In genomic region chr8:86484244-86484643, GRCm38 (mm10) we compare ENCODE assay signal across 19 mouse cellular contexts.
DNase-seq lines count a peak whose midpoint lies in the region; TF ChIP-seq lines count a peak whose summit lies in the region.
"Had no signal": no experiment of that assay in that cellular context is flagged by ENCODE, and none has a peak within 500 bp of the region (broad histone marks: within the 10 kb centered on the region; RNA-seq: fewer than 3 reads in every experiment).

No protein-coding gene starts in this region.

- peaks cover 2% of the 10 kb centered on the region for H3K27me3 ChIP-seq in CH12.LX (replicated peaks)
- H3K27me3 ChIP-seq in myocyte (ENCODE audit: control insufficient read depth, insufficient read depth, insufficient read length) = no peaks in the 10 kb centered on the region
- H3K27me3 ChIP-seq: embryonic facial prominence, embryonic 12.5 days; forebrain, embryonic 13.5 days; forebrain, embryonic 15.5 days had no signal

- DNase-seq in 3T3-L1 (ENCODE audit: low read depth, low spot score) (peak; percentile 52), CH12.LX (ENCODE audit: extremely low read depth) (no peak)
- DNase-seq in cerebellum, postnatal 14 days = no peak
- no peak for DNase-seq in lung, adult 18-20 months
- DNase-seq: adrenal gland, adult 8-10 months; adrenal gland, postnatal 14 days; adrenal gland, postnatal 36 days; B cell, adult 2 months; cerebellum, adult 11 months; cerebellum, adult 18-20 months; cerebellum, adult 8-10 months; cerebellum, adult 9-11 months; cerebellum, postnatal 25 days; forebrain, postnatal 0 days had no signal

- peaks cover 0 to 4% of the 10 kb centered on the region in 2 experiments; a peak in 2 of 4 replicates for H3K4me1 ChIP-seq in CH12.LX (ENCODE audit: control insufficient read depth in 1 of 2, insufficient read depth in 2 of 2)
- H3K4me1 ChIP-seq: embryonic facial prominence, embryonic 10.5 days; embryonic facial prominence, embryonic 12.5 days; forebrain, embryonic 13.5 days; forebrain, embryonic 15.5 days had no signal

- no peak overlapping the region for H3K27ac ChIP-seq in CH12.LX (ENCODE audit: insufficient read depth, low read depth)
- H3K27ac ChIP-seq: embryonic facial prominence, embryonic 10.5 days; embryonic facial prominence, embryonic 12.5 days; forebrain, embryonic 13.5 days; forebrain, embryonic 15.5 days had no signal

- no peak overlapping the region for H3K9ac ChIP-seq in CH12.LX (ENCODE audit: insufficient read depth, low read depth)
- H3K9ac ChIP-seq: embryonic facial prominence, embryonic 12.5 days; forebrain, embryonic 13.5 days; forebrain, embryonic 15.5 days; forebrain, postnatal 0 days had no signal

- H3K4me3 ChIP-seq in CH12.LX (replicated peaks in 1 of 3; ENCODE audit: low read depth in 2 of 3, low read length in 2 of 3, poor library complexity in 1 of 3) (no peak overlapping the region), myocyte (no peak overlapping the region)
- H3K4me3 ChIP-seq: embryonic facial prominence, embryonic 10.5 days; embryonic facial prominence, embryonic 12.5 days; forebrain, embryonic 13.5 days; forebrain, embryonic 15.5 days had no signal

- H3K4me2 ChIP-seq in CH12.LX (ENCODE audit: insufficient read depth, low read depth, poor library complexity, severe bottlenecking) = peak overlapping the region; percentile 5; the same call in 1 of the 2 replicates
- peak overlapping the region; percentile 15 for H3K4me2 ChIP-seq in myocyte (ENCODE audit: low read depth)
- H3K4me2 ChIP-seq: embryonic facial prominence, embryonic 12.5 days; forebrain, embryonic 13.5 days; forebrain, embryonic 15.5 days had no signal

- TF ChIP-seq POLR2A in CH12.LX (IDR thresholded peaks at IDR 0.05; ENCODE audit: low read depth, low read length) (no peak), myocyte (IDR thresholded peaks at IDR 0.05; ENCODE audit: insufficient read length, low read depth) (no peak)

- H3K79me2 ChIP-seq in CH12.LX (replicated peaks; ENCODE audit: control insufficient read depth, extremely low read depth, insufficient read depth, poor library complexity, severe bottlenecking) (no peaks in the 10 kb centered on the region), myocyte (ENCODE audit: control insufficient read depth, insufficient read depth) (no peaks in the 10 kb centered on the region)

- H3K36me3 ChIP-seq in CH12.LX (replicated peaks in 1 of 2; ENCODE audit: control insufficient read depth in 1 of 2, insufficient read depth in 1 of 2, low read length in 1 of 2) = no peaks in the 10 kb centered on the region
- H3K36me3 ChIP-seq in myocyte (ENCODE audit: control insufficient read depth, insufficient read depth) = no peaks in the 10 kb centered on the region
- H3K36me3 ChIP-seq: embryonic facial prominence, embryonic 10.5 days; embryonic facial prominence, embryonic 12.5 days; forebrain, embryonic 15.5 days had no signal

- dilution Hi-C loops in CH12.LX (cut with MboI; ENCODE audit: extremely low pct_ligation_motif_present, extremely low pct_unique_long_range_greater_than_20kb, low sequenced_read_pairs) = no loop called here

- no peak overlapping the region for H3ac ChIP-seq in myocyte (ENCODE audit: control insufficient read depth, insufficient read length)

- no peak for TF ChIP-seq RAD21 in CH12.LX (IDR thresholded peaks at IDR 0.05; ENCODE audit: low read depth, low read length)

- in situ Hi-C loops in CH12.LX (cut with MboI; ENCODE audit: low pct_ligation_motif_present, low pct_unique_long_range_greater_than_20kb, low sequenced_read_pairs) = no loop called here

- no peaks in the 10 kb centered on the region for H3K9me3 ChIP-seq in CH12.LX (replicated peaks; ENCODE audit: low read length)
- H3K9me3 ChIP-seq: embryonic facial prominence, embryonic 10.5 days; embryonic facial prominence, embryonic 12.5 days; forebrain, embryonic 13.5 days; forebrain, embryonic 15.5 days had no signal

- TF ChIP-seq EP300 in CH12.LX (IDR thresholded peaks at IDR 0.05; ENCODE audit: low read length) = no peak

- no peak for TF ChIP-seq CTCF in CH12.LX (conservative IDR thresholded peaks at IDR 0.05 in 1 of 2, IDR thresholded peaks at IDR 0.05 in 1 of 2; ENCODE audit: low read depth in 2 of 2, low read length in 2 of 2)

TF ChIP-seq in CH12.LX, 34 proteins besides CTCF, POLR2A, EP300 and RAD21:
- TF ChIP-seq TCF12 (IDR thresholded peaks at IDR 0.05; ENCODE audit: low read depth, low read length) (no peak), GABPA (IDR thresholded peaks at IDR 0.05; ENCODE audit: insufficient replicate concordance, low read depth, low read length) (no peak), MAX (IDR thresholded peaks at IDR 0.05; ENCODE audit: low read length) (no peak), CHD1 (IDR thresholded peaks at IDR 0.05; ENCODE audit: low read depth, low read length) (no peak), SIN3A (IDR thresholded peaks at IDR 0.05; ENCODE audit: low read length) (no peak), ZMIZ1 (IDR thresholded peaks at IDR 0.05; ENCODE audit: low read depth, low read length) (no peak), MAZ (IDR thresholded peaks at IDR 0.05; ENCODE audit: low read depth, low read length) (no peak), IRF4 (IDR thresholded peaks at IDR 0.05; ENCODE audit: low read depth, low read length) (no peak), NRF1 (IDR thresholded peaks at IDR 0.05; ENCODE audit: low read depth, low read length) (no peak), ELF1 (IDR thresholded peaks at IDR 0.05; ENCODE audit: low read depth, low read length) (no peak), NELFE (IDR thresholded peaks at IDR 0.05; ENCODE audit: low read depth, low read length) (no peak), ZKSCAN1 (IDR thresholded peaks at IDR 0.05; ENCODE audit: borderline replicate concordance, low read depth, low read length) (no peak)

TF ChIP-seq in myocyte, 11 proteins besides CTCF, POLR2A, EP300 and RAD21:
- no peak for TF ChIP-seq SRF (IDR thresholded peaks at IDR 0.05; ENCODE audit: control insufficient read depth, insufficient read length, low read depth)
- no peak for TF ChIP-seq MYOG (IDR thresholded peaks at IDR 0.05; ENCODE audit: control insufficient read depth in 1 of 3, insufficient read depth in 1 of 3, insufficient read length in 2 of 3, low read depth in 2 of 3)
- peak; percentile 99 for TF ChIP-seq CEBPB (IDR thresholded peaks at IDR 0.05; ENCODE audit: insufficient read depth, poor library complexity, severe bottlenecking)
- TF ChIP-seq USF1 (IDR thresholded peaks at IDR 0.05; ENCODE audit: low read depth) = no peak
- no peak for TF ChIP-seq MYOD1 (IDR thresholded peaks at IDR 0.05; ENCODE audit: control insufficient read depth in 1 of 3, insufficient read length in 2 of 3, low read depth in 2 of 3)
- TF ChIP-seq MAX (IDR thresholded peaks at IDR 0.05; ENCODE audit: low read depth) = no peak
